Mouse (Mus musculus) hindbrain, embryonic 15.5 days (tissue): ENCODE measurements around the gene Cntn5. TPM values are rescaled to one million over a fixed set of nuclear protein-coding genes. Genes with fewer than 3 reads are reported as not detected.

Experiments used
- ATAC-seq: fragments of 200-750 bp; cut with Nextera tagmentation; 2 replicates; pipeline ENCODE4 v1.8.0; 2017; ENCODE audit warnings: low read depth, moderate number of reproducible peaks, moderate TSS enrichment; ENCODE audit not compliant: low FRiP score
- H3K27ac ChIP-seq: fragments of 300-500 bp; sonication (generic); replicated peaks from 2 replicates; pipeline ENCODE4 v1.5.1; 2015; ENCODE audit warnings: mild to moderate bottlenecking, inconsistent platforms
- H3K27me3 ChIP-seq: fragments of 300-500 bp; sonication (generic); 2 replicates; pipeline ENCODE4 v1.6.1; 2015; ENCODE audit warnings: control low read depth, inconsistent platforms
- H3K36me3 ChIP-seq: fragments of 300-500 bp; sonication (generic); 2 replicates; pipeline ENCODE4 v1.6.1; 2015; ENCODE audit warnings: control low read depth, inconsistent platforms
- H3K4me1 ChIP-seq: fragments of 300-500 bp; sonication (generic); replicated peaks from 2 replicates; pipeline ENCODE4 v1.6.1; 2015; ENCODE audit warnings: control low read depth, inconsistent platforms
- H3K4me2 ChIP-seq: fragments of 300-500 bp; sonication (generic); 2 replicates; pipeline ENCODE4 v1.6.1; 2015; ENCODE audit warnings: moderate library complexity, mild to moderate bottlenecking, inconsistent platforms
- H3K4me3 ChIP-seq: fragments of 300-500 bp; sonication (generic); 2 replicates; pipeline ENCODE4 v1.5.1; 2015; ENCODE audit warnings: mild to moderate bottlenecking, inconsistent platforms
- H3K9ac ChIP-seq: fragments of 300-500 bp; sonication (generic); 2 replicates; pipeline ENCODE4 v1.6.1; 2015; ENCODE audit warnings: inconsistent platforms
- H3K9me3 ChIP-seq: fragments of 300-500 bp; sonication (generic); 2 replicates; pipeline ENCODE4 v1.6.1; 2016; ENCODE audit warnings: control low read depth, inconsistent platforms
- WGBS: fragments of 180-500 bp; shearing (Covaris S2); methylation state at CpG from one replicate; pipeline ENCODE4 v1.1.7; 2015; 5-methylcytosine and 5-hydroxymethylcytosine counted together
- polyA plus RNA-seq: library from polyadenylated mRNA; unstranded; fragments of >200 nt; fragmentation: Nextera tagmentation; extraction: Ambion mirVana; gene quantifications from 2 replicates; pipeline ENCODE4 v1.2.1, GENCODE M21; 2015

The Cntn5 gene
- polyA plus RNA-seq, 1 experiment from 2014 or later: 22.5 TPM

DNA sequence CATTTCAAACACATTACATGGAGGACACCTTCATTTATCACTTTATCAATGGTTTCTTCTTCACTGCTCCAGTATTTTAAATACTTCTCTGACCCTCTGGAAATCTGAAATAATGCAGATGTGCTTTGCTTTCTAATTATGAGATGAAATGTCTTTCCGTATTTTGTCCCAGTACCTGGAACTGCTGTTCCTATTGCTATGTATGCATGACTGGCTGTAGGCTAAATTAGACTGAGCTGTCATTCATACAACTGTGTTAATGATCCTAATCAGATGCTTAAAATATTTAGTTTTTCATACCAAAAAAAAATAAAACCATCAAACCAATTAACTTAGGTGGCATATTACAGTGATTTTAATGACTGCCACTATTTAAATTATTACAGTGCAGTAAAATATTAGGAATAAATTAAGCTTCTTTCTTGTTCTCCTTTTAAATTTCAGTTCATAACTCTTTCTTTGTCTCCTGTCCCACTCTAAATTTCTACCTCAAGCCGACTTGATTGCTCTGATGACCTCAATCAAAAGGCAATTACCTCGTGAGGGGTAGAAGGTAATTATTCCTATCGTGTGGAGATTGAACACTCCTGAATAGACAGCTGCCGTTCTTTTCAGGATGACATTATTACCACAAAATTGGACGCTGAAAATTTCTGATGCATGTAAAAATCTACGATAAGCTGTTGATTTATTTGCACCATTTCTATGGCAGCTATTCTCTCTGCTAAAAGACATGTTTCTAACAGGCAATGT lies 378.5 kb downstream of the Cntn5 start:
- Histone ChIP-seq H3K4me2 (no peak overlapping the region), H3K9me3 (no peaks in the 10 kb centered on the region), H3K36me3 (no peaks in the 10 kb centered on the region), H3K4me3 (no peak overlapping the region), H3K27ac (no peak overlapping the region), H3K4me1 (no peaks in the 10 kb centered on the region; the same call in 1 of the 2 replicates), H3K9ac (no peak overlapping the region), H3K27me3 (no peaks in the 10 kb centered on the region)
- ATAC-seq: no peak
- WGBS: 34% methylated on average over 7 of the region's 7 CpGs

DNA sequence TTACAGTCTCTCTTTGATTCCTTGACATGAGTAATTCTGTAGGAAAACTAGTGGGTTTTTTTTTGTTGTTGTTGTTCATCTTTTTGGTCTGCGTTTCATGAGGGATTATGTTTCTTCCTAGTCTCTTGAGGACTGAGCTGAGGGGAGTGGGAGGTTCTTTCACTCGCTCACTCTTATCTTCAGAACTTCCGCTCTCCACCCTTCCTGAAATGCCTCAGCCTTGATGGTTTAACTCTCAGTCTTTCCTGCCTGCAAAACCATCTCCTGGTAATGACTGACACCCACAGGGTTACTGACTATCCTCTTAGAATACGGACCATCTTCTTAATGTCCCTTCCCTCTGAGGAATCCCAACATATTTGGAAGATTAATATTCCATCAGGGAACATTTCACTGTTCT lies 382.0 kb downstream of the Cntn5 start:
- WGBS: 90% methylated on average over 4 of the region's 4 CpGs

DNA sequence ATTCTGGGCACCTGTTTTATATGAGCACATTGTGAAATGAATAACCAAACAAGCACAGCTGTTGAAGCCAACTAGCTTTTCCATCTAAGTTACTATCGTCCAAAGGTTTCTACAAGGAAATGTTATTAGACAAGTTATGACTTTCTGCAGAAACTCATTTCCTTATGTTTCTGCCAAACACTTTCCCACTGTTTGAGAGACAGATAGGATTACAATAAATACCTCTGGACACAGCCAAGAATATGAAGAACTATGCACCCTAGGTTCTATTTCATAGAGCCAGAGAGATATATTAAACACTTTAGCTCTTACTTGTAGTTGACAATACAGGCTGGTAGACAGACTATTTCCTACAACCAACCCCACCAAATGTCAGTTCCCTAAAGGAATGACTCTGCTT lies 383.5 kb downstream of the Cntn5 start:
- Histone ChIP-seq H3K9ac (no peak overlapping the region), H3K4me2 (no peak overlapping the region), H3K4me3 (no peak overlapping the region), H3K4me1 (no peaks in the 10 kb centered on the region), H3K27me3 (no peaks in the 10 kb centered on the region), H3K9me3 (no peaks in the 10 kb centered on the region), H3K27ac (no peak overlapping the region), H3K36me3 (no peaks in the 10 kb centered on the region)
- no peak for ATAC-seq
- WGBS: 93% methylated on average over 1 of the region's 1 CpGs

More for the DNA sequence above, 382.0 kb downstream of the Cntn5 start:
- Histone ChIP-seq H3K9me3 (no peaks in the 10 kb centered on the region), H3K36me3 (no peaks in the 10 kb centered on the region), H3K4me2 (no peak overlapping the region), H3K4me3 (no peak overlapping the region), H3K27me3 (no peaks in the 10 kb centered on the region), H3K9ac (no peak overlapping the region), H3K4me1 (no peaks in the 10 kb centered on the region), H3K27ac (no peak overlapping the region)
- ATAC-seq: no peak

DNA sequence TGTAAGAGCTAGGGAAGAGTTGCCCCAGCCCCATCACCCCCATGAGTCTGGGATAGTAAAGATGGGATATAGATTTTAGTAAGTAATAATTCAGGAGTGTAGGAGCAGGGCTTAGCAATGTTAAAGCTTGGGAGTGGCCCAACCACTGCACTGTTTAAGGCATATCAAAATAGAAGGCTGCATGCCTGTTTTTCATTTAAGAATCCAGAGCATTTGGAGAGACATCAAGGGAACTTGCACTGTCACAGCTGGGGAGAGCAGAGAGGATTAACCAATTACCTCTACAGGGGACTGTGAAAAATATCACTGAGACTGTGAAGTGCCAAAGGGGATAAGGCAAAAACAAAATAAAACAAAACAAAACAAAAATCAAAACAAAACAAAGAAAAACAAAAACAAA lies 412.3 kb downstream of the Cntn5 start:
- no peak for ATAC-seq
- Histone ChIP-seq H3K27me3 (no peaks in the 10 kb centered on the region), H3K9me3 (no peaks in the 10 kb centered on the region), H3K4me3 (no peak overlapping the region), H3K4me1 (no peaks in the 10 kb centered on the region), H3K4me2 (no peak overlapping the region), H3K9ac (no peak overlapping the region), H3K27ac (no peak overlapping the region), H3K36me3 (no peaks in the 10 kb centered on the region)

DNA sequence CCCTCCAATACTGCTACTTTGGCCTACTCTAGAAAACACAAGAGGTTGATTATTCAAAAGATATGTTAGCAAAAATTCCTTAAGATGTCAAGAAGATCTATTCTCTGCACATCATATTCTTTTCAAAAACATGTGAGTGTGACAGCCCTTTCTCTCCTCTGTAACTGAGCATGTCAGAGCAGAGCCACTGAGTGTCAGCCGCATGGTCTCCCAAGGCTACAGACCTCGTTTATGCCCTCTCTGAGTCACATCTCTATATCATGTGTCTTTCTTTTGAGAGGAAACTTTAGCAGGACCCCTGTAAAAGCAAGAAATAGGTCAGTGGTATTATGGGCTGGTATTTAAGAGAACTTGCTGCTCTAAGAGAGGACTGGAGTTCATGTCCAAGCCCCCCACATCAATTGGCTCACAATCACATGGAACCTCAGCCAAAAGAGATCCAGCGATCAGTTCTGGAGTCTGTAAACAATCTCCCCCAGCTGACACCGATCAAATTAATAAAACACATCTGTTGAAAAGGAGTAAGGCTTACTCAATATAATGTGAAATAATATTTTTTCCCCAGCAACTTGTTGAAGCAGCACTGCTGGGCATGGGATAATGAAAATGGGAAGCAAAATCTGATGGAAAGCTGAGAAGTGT lies 433.0 kb downstream of the Cntn5 start:
- no peaks in the 10 kb centered on the region for H3K27me3 ChIP-seq
- no peaks in the 10 kb centered on the region for H3K4me1 ChIP-seq
- ATAC-seq: no peak
- 82% methylated on average over 4 of the region's 4 CpGs for WGBS
- H3K27ac ChIP-seq: no peak overlapping the region
- H3K4me2 ChIP-seq: no peak overlapping the region
- no peak overlapping the region for H3K4me3 ChIP-seq
- no peaks in the 10 kb centered on the region for H3K36me3 ChIP-seq
- H3K9ac ChIP-seq: no peak overlapping the region
- H3K9me3 ChIP-seq: no peaks in the 10 kb centered on the region

DNA sequence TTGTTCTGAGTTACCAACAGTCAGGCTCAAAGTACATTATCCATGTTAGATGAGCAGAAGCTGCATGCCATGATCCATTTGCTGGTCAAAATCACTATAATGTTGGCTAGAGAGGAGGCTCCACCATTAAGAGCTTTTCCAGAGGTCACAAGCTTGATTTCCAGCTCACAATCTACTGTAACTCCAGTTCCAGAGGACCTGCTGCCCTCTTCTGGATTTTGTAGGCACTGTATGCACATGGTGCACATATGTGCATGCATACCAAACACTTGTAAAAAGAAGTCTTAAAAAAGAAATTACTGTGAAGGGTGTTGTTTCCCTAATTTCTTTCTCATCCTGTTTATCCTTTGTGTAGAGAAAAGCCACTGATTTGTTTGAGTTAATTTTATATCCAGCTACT lies 439.8 kb downstream of the Cntn5 start:
- Histone ChIP-seq H3K4me2 (no peak overlapping the region), H3K4me3 (no peak overlapping the region), H3K9me3 (no peaks in the 10 kb centered on the region), H3K27ac (no peak overlapping the region), H3K9ac (no peak overlapping the region), H3K4me1 (no peaks in the 10 kb centered on the region), H3K27me3 (no peaks in the 10 kb centered on the region), H3K36me3 (no peaks in the 10 kb centered on the region)
- ATAC-seq: no peak

DNA sequence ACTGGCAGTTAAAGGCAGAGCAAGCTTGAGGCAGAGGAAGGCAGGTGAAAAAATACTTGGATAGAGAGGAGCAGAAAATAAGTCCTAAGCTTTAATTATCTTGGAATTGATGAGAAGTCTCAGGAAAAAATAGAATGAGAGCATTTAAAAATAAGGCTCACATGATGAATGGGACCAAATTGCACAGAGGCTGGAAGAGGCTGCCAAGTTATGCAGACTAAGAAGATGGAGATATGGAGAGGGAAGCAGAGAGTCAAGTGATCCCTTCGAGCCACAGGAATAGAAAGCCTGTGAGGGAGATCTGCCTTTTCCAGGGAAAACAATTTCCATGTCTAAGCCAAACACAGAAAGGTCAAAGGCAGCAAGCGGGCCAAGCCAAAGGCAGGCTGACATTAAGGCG lies 446.7 kb downstream of the Cntn5 start:
- no peak for ATAC-seq
- WGBS: 33% methylated on average over 3 of the region's 3 CpGs

DNA sequence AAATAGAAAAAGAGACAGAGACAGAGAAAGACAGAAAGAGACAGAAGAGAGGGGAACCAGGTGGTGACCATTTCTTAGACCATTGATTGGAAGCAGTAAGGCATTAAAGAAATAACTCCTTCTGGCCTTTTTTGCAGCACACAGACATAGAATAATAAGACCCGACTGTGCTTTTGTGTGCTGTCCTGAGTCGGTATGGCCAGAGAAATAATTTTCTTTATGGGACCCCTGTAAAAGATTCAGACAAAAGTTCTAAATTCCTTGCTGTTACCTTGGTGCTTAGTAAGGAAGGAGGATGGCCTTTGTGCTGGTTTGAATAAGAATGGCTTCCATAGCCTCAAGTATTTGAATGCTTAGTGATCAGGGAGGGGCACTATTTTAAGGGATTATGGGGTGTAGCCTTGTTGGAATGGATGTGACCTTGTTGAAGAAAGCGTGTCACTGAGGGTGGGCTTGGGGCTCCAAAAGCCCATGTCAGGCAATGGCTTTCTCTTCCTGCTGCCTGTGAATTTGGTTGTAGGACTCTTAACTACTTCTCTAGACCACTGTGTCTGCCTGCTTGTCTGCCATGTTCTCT lies 455.5 kb downstream of the Cntn5 start:
- no peak for ATAC-seq
- H3K4me2 ChIP-seq: no peak overlapping the region
- no peak overlapping the region for H3K9ac ChIP-seq

More for the DNA sequence above, 446.7 kb downstream of the Cntn5 start:
- Histone ChIP-seq H3K9ac (no peak overlapping the region), H3K36me3 (no peaks in the 10 kb centered on the region), H3K4me1 (no peaks in the 10 kb centered on the region), H3K27me3 (no peaks in the 10 kb centered on the region), H3K4me2 (no peak overlapping the region), H3K9me3 (no peaks in the 10 kb centered on the region), H3K27ac (no peak overlapping the region), H3K4me3 (no peak overlapping the region)

DNA sequence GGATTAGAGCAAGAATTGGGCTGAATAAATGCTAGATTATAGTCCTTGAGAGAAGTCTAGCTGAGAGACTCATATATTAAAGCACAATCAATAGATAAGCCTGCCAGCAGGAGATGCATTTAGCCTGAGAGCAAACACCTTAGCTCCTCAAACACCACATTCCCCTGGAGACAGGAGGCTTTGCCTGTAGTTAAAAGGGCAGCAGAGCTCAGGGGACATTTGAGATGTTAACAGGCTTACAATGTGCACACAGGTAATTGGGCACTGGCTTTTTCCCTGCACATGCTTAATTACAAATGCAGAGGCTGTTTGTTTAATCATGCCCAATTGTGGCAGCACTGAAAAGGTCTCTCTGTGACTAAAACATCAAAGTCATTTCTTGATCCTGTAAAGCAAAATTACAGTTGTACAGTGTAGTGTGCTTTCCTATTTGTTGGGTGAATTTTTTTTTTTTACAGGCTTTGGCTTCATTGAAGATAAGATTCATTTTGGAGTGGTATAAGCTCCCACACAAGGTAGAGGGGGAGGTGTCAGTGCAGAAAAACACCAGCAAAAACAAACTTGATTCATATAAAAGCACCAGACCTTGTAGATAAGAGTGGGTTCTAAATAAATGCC lies 457.2 kb downstream of the Cntn5 start:
- no peak overlapping the region for H3K9ac ChIP-seq
- no peaks in the 10 kb centered on the region for H3K9me3 ChIP-seq
- no peak overlapping the region for H3K4me3 ChIP-seq
- no peak for ATAC-seq
- no peak overlapping the region for H3K27ac ChIP-seq
- no peaks in the 10 kb centered on the region for H3K27me3 ChIP-seq
- H3K4me2 ChIP-seq: no peak overlapping the region
- H3K36me3 ChIP-seq: no peaks in the 10 kb centered on the region
- H3K4me1 ChIP-seq: no peaks in the 10 kb centered on the region; the same call in 1 of the 2 replicates

More for the DNA sequence above, 455.5 kb downstream of the Cntn5 start:
- Histone ChIP-seq H3K27ac (no peak overlapping the region), H3K4me3 (no peak overlapping the region), H3K4me1 (no peaks in the 10 kb centered on the region; the same call in 1 of the 2 replicates), H3K36me3 (no peaks in the 10 kb centered on the region), H3K27me3 (no peaks in the 10 kb centered on the region), H3K9me3 (no peaks in the 10 kb centered on the region)
- WGBS: 26% methylated on average over 3 of the region's 3 CpGs

DNA sequence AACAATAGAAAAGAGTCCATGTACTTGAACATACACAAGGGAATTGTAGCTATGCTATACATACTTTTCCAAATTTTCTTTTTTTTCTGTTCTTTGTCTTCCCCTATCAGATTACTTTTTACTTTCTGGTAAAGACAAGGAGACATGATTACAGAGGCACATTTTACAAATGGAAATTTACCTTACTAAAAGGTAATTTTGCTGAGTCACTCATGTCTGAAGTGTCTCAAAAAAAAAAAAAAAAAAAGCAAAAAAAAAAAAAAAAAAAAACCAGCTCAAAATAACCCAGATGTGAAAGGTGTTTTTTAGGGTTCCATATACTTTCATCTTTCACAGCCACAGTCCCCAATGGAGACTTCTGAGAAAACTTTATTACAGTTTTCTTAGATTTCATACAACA lies 492.5 kb downstream of the Cntn5 start:
- ATAC-seq: no peak
- Histone ChIP-seq H3K9me3 (no peaks in the 10 kb centered on the region), H3K27ac (no peak overlapping the region), H3K27me3 (no peaks in the 10 kb centered on the region), H3K9ac (no peak overlapping the region), H3K4me2 (no peak overlapping the region), H3K4me1 (no peaks in the 10 kb centered on the region), H3K4me3 (no peak overlapping the region), H3K36me3 (no peaks in the 10 kb centered on the region)

DNA sequence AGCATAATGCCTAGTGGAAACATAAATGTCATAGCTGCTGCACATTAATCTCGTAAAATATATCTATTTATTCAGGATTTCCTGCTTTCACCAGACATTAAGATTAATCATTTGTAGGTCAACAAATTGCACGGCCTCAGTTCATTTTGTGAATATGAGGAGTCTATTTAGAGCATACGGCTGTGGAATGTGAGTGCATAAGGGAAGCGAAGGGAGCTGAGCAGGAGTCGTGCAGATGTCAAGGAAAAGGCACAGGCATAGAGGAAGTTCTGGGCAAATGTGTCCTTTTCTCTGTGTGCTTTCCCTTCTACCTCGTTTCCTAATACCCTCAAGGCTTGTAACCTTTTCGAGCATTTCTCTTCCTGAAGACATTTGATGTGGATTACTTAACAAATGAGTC lies 504.5 kb downstream of the Cntn5 start:
- H3K27me3 ChIP-seq: no peaks in the 10 kb centered on the region
- H3K4me2 ChIP-seq: no peak overlapping the region
- no peak for ATAC-seq
- H3K9me3 ChIP-seq: no peaks in the 10 kb centered on the region
- no peak overlapping the region for H3K9ac ChIP-seq
- no peaks in the 10 kb centered on the region for H3K36me3 ChIP-seq
- no peak overlapping the region for H3K27ac ChIP-seq
- 71% methylated on average over 7 of the region's 7 CpGs for WGBS
- no peaks in the 10 kb centered on the region for H3K4me1 ChIP-seq
- H3K4me3 ChIP-seq: no peak overlapping the region

DNA sequence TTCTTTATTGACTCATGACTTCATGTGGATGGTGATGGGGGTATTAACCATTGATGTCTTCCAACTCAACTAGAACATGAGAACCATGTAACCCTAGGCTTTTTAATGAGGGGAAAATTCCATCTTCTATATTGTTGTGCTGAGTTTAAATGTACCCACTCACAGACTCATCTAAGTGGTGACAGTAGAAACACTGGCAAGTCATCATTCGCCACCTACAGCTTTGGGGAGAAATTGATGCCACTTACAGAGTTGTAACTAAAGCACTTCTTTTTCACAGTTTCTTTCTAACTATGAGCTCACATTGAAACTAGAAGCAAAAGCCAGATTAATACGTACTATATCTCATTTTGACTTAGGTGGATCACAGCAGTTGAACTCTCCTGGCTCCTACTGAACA lies 514.7 kb downstream of the Cntn5 start:
- H3K4me1 ChIP-seq: no peaks in the 10 kb centered on the region
- no peaks in the 10 kb centered on the region for H3K9me3 ChIP-seq
- H3K36me3 ChIP-seq: no peaks in the 10 kb centered on the region
- H3K4me2 ChIP-seq: no peak overlapping the region
- 90% methylated on average over 2 of the region's 2 CpGs for WGBS
- H3K4me3 ChIP-seq: no peak overlapping the region
- no peak for ATAC-seq
- H3K27ac ChIP-seq: no peak overlapping the region
- H3K9ac ChIP-seq: no peak overlapping the region
- H3K27me3 ChIP-seq: no peaks in the 10 kb centered on the region
